Mouse (Mus musculus): Measurements from ENCODE around the gene Fam111a. TPM values are rescaled to one million over a fixed set of nuclear protein-coding genes. Genes with fewer than 3 reads are reported as not detected.
"Not testable (repeated sequence)": the region's sequence is repeated elsewhere in the genome, so short reads cannot be mapped to it uniquely, and the experiment has no call there.

Gene Fam111a
- total RNA-seq (2012; rRNA removed) (47.6 and 53.6 TPM in 2 replicates), total RNA-seq (2014; rRNA removed) (92.6 and 110 TPM in 2 replicates), polyA plus RNA-seq (2012; ENCODE audit: insufficient read length, low read depth) (102 and 103 TPM in 2 replicates)

- H3K27ac ChIP-seq (ENCODE audit: insufficient read depth, low read depth); H3K9me3 ChIP-seq (replicated peaks; ENCODE audit: low read length); H3K4me3 ChIP-seq (replicated peaks in 1 of 3; ENCODE audit: low read depth in 2 of 3, low read length in 2 of 3, poor library complexity in 1 of 3); dilution Hi-C loops (cut with MboI; ENCODE audit: extremely low pct_ligation_motif_present, extremely low pct_unique_long_range_greater_than_20kb, low sequenced_read_pairs); in situ Hi-C loops (cut with MboI; ENCODE audit: low pct_ligation_motif_present, low pct_unique_long_range_greater_than_20kb, low sequenced_read_pairs); H3K27me3 ChIP-seq (replicated peaks); H3K36me3 ChIP-seq (replicated peaks in 1 of 2; ENCODE audit: control insufficient read depth in 1 of 2, insufficient read depth in 1 of 2, low read length in 1 of 2); H3K79me2 ChIP-seq (replicated peaks; ENCODE audit: control insufficient read depth, extremely low read depth, insufficient read depth, poor library complexity, severe bottlenecking); H3K4me2 ChIP-seq (ENCODE audit: insufficient read depth, low read depth, poor library complexity, severe bottlenecking); DNase-seq (ENCODE audit: extremely low read depth); H3K9ac ChIP-seq (ENCODE audit: insufficient read depth, low read depth): not testable (repeated sequence)
- H3K4me1 ChIP-seq (ENCODE audit: control insufficient read depth in 1 of 2, insufficient read depth in 2 of 2), result peaks cover 4 to 16% of the 10 kb centered on the region in 2 experiments; a peak in 3 of 4 replicates
These were observed at the start of gene Fam111a for GRCm38 (mm10) chr19:12545440-12545839. Gene Fam111a (plus strand): TSS chr19:12545740.

- H3K4me1 ChIP-seq (ENCODE audit: control insufficient read depth in 1 of 2, insufficient read depth in 2 of 2), result peaks cover 7 to 53% of the 10 kb centered on the region in 2 experiments
- peaks cover 23% of the 10 kb centered on the region for H3K79me2 ChIP-seq (replicated peaks; ENCODE audit: control insufficient read depth, extremely low read depth, insufficient read depth, poor library complexity, severe bottlenecking)
- H3K4me3 ChIP-seq (replicated peaks in 1 of 3; ENCODE audit: low read depth in 2 of 3, low read length in 2 of 3, poor library complexity in 1 of 3), result no peak overlapping the region
- H3K27me3 ChIP-seq (replicated peaks), result no peaks in the 10 kb centered on the region
- in situ Hi-C loops (cut with MboI; ENCODE audit: low pct_ligation_motif_present, low pct_unique_long_range_greater_than_20kb, low sequenced_read_pairs) (loop anchor here (5.0 to 25.0 kb wide), 3 partner anchors 64 to 484 kb away; no protein-coding TSS in a partner anchor), dilution Hi-C loops (cut with MboI; ENCODE audit: extremely low pct_ligation_motif_present, extremely low pct_unique_long_range_greater_than_20kb, low sequenced_read_pairs) (no loop called here)
- H3K9me3 ChIP-seq (replicated peaks; ENCODE audit: low read length), result no peaks in the 10 kb centered on the region
- no peak for DNase-seq (ENCODE audit: extremely low read depth)
- peaks cover 13 to 64% of the 10 kb centered on the region in 2 experiments for H3K36me3 ChIP-seq (replicated peaks in 1 of 2; ENCODE audit: control insufficient read depth in 1 of 2, insufficient read depth in 1 of 2, low read length in 1 of 2)
- no peak overlapping the region for H3K27ac ChIP-seq (ENCODE audit: insufficient read depth, low read depth)
- no peak overlapping the region for H3K9ac ChIP-seq (ENCODE audit: insufficient read depth, low read depth)
- H3K4me2 ChIP-seq (ENCODE audit: insufficient read depth, low read depth, poor library complexity, severe bottlenecking), result no peak overlapping the region
- TF ChIP-seq JUN (IDR thresholded peaks at IDR 0.05; ENCODE audit: insufficient read depth, low read depth, low read length) (no peak), MEF2A (IDR thresholded peaks at IDR 0.05; ENCODE audit: borderline replicate concordance, low read depth, low read length) (no peak), ZKSCAN1 (IDR thresholded peaks at IDR 0.05; ENCODE audit: borderline replicate concordance, low read depth, low read length) (no peak), SIN3A (IDR thresholded peaks at IDR 0.05; ENCODE audit: low read length) (no peak), ZMIZ1 (IDR thresholded peaks at IDR 0.05; ENCODE audit: low read depth, low read length) (no peak), NRF1 (IDR thresholded peaks at IDR 0.05; ENCODE audit: low read depth, low read length) (no peak), NELFE (IDR thresholded peaks at IDR 0.05; ENCODE audit: low read depth, low read length) (no peak), ETS1 (conservative IDR thresholded peaks at IDR 0.05; ENCODE audit: low read depth, low read length) (no peak), USF1 (IDR thresholded peaks at IDR 0.05; ENCODE audit: low read depth, low read length) (no peak), SMC3 (IDR thresholded peaks at IDR 0.05; ENCODE audit: low read depth, low read length) (no peak), MYC (IDR thresholded peaks at IDR 0.05; ENCODE audit: low read depth, low read length) (no peak), POLR2A (IDR thresholded peaks at IDR 0.05; ENCODE audit: low read depth, low read length) (no peak), MXI1 (IDR thresholded peaks at IDR 0.05; ENCODE audit: low read depth, low read length) (no peak), MAFK (IDR thresholded peaks at IDR 0.05; ENCODE audit: insufficient replicate concordance, low read length) (no peak)
These were observed 49.3 kb upstream of the Fam111a start for GRCm38 (mm10) chr19:12496241-12496640.
